Mouse (Mus musculus) forebrain, postnatal 0 days (tissue): ENCODE results near the gene Hist2h2aa2. TPM values are rescaled to one million over a fixed set of nuclear protein-coding genes. Genes with fewer than 3 reads are reported as not detected.
A peak's percentile ranks its signal among the peaks of the same experiment; 100 is the strongest.
"Not testable (repeated sequence)": the region's sequence is repeated elsewhere in the genome, so short reads cannot be mapped to it uniquely, and the experiment has no call there.

Experiments used
- ATAC-seq: fragments of 200-750 bp; cut with Nextera tagmentation; 2 replicates; pipeline ENCODE4 v1.8.0; 2017; ENCODE audit warnings: mild to moderate bottlenecking, moderate library complexity
- DNase-seq: peaks from one replicate; pipeline ENCODE4 v3.0.0-alpha.2; 2015
- H3K27ac ChIP-seq: fragments of 300-500 bp; sonication (generic); 2 replicates; pipeline ENCODE4 v1.5.1; 2014; ENCODE audit warnings: low read depth, mild to moderate bottlenecking, antibody characterized with exemption, low read length, moderate library complexity, mixed read lengths
- H3K27me3 ChIP-seq: fragments of 300-500 bp; sonication (generic); 2 replicates; pipeline ENCODE4 v1.6.1; 2014; ENCODE audit warnings: mild to moderate bottlenecking, low read length, mixed read lengths; ENCODE audit not compliant: insufficient read depth
- H3K36me3 ChIP-seq: fragments of 300-500 bp; sonication (generic); 2 replicates; pipeline ENCODE4 v1.6.1; 2014; ENCODE audit warnings: mild to moderate bottlenecking, moderate library complexity; ENCODE audit not compliant: insufficient read depth
- H3K4me1 ChIP-seq: fragments of 300-500 bp; sonication (generic); 2 replicates; pipeline ENCODE4 v1.6.1; 2014; ENCODE audit warnings: antibody characterized with exemption; ENCODE audit not compliant: insufficient read depth
- H3K4me2 ChIP-seq: fragments of 300-500 bp; sonication (generic); 2 replicates; pipeline ENCODE4 v1.6.1; 2014; ENCODE audit warnings: low read depth, mild to moderate bottlenecking, moderate library complexity
- H3K4me3 ChIP-seq: fragments of 300-500 bp; sonication (generic); 2 replicates; pipeline ENCODE4 v1.5.1; 2014; ENCODE audit warnings: low read depth, low read length, mixed read lengths
- H3K9ac ChIP-seq: fragments of 300-500 bp; sonication (generic); 2 replicates; pipeline ENCODE4 v1.6.1; 2014; ENCODE audit warnings: mild to moderate bottlenecking
- H3K9me3 ChIP-seq: fragments of 300-500 bp; sonication (generic); 2 replicates; pipeline ENCODE4 v1.6.1; 2016; ENCODE audit warnings: low read length
- CTCF ChIP-seq: sonication (generic); IDR thresholded peaks from 2 replicates; pipeline ENCODE4 v1.5.1; 2016; ENCODE audit warnings: antibody characterized with exemption, control low read depth, low read depth
- WGBS: fragments of 180-500 bp; shearing (Covaris S2); extraction: QIAGEN DNeasy Blood & Tissue Kit; methylation state at CpG from one replicate; pipeline ENCODE4 v1.1.7; 2014; 5-methylcytosine and 5-hydroxymethylcytosine counted together
- polyA plus RNA-seq: library from polyadenylated mRNA; unstranded; fragments of >200 nt; fragmentation: Nextera tagmentation; extraction: Ambion mirVana; gene quantifications from 2 replicates; pipeline ENCODE4 v1.2.1, GENCODE M21; 2015
- total RNA-seq: library from RNA; depleted of rRNA; stranded (reverse); fragments of >200 nt; gene quantifications from 2 replicates; pipeline ENCODE4 v1.2.3, GENCODE M21; 2014

The Hist2h2aa2 gene
- total and polyA plus RNA-seq, 2 experiments from 2014 or later = 32.7 to 858 TPM

GRCm38 (mm10) chr3:96248141-96249033 lies 8.3 kb upstream of the Hist2h2aa2 start:
- WGBS = 49% methylated on average over 6 of the region's 6 CpGs
- H3K9me3 ChIP-seq = no peaks in the 10 kb centered on the region
- H3K4me3 ChIP-seq = no peak overlapping the region

DNA sequence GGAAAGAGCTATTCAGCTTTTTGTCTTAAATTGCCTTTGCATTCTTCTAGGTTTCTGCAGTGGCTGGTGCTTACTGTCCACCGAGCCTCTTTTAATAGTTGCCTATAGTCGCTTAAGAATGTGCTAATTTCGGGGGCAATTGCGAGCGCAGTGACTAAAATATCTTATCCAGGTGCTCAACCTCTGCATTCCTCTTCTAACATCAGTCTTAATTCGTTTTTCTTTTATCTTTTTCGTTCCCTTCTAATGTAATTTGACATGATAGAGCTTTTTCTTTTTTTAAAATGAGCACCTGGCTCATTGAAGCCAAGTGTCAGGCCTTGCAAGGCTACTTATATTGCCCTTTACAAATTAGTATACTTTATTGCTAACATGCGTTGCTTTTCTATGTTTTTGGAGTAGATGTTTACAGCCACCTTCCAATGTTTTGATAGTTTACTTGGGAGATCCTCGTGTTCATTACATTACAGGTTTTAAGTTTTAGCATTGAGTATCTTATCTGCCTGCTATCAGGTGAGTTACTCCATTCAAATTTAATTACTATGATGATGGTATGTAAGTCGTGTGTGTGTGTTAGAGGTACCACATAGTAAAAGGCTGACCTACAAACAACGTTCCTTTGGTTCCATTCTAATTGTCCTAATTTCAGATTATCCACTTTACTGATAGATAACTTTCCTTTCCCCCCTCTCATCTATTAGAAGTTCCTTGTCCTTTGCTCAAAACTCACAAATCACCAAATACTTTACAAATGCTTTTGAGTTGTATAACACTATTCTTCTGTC lies 7.5 kb upstream of the Hist2h2aa2 start:
- 0 out of 2 replicates have a peak overlapping the region, but pooled peaks have one; percentile 10 for H3K9ac ChIP-seq

More at GRCm38 (mm10) chr3:96248141-96249033, 8.3 kb upstream of the Hist2h2aa2 start:
- ATAC-seq = no peak
- Histone ChIP-seq H3K4me2 (peak overlapping the region; percentile 39), H3K4me1 (0 out of 2 replicates have a peak, but pooled peaks cover 9% of the 10 kb centered on the region), H3K36me3 (no peaks in the 10 kb centered on the region), H3K27ac (no peak overlapping the region), H3K27me3 (no peaks in the 10 kb centered on the region), H3K9ac (no peak overlapping the region)
- no peak for DNase-seq
- TF ChIP-seq CTCF = no peak

DNA sequence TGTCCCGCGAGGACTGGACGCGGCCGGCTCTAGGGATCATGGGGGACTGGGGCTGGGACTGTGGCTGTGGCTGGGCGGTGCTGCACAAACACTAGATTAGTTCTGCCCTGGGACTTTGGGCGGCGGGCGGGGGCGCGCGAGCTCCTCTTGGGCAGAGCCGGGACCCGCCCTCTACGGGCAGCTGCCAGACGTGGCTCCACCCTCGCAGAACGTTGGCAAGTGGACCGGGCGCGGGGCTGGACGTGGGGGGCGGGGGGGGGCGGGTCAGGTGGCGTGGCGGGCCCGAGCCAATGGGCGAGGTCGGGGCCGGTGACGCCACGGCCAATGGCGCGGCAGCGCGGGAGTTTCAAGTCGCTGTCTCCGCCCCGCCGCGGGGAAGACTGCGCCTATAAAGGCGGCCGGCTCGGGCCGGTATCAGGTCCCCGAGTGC lies 6.4 kb upstream of the Hist2h2aa2 start, which contains the start of gene Hist2h3c1:
Gene Hist2h3c1 (plus strand): TSS at position 259 of the 430 bp plus-strand sequence.
- H3K9me3 ChIP-seq, H3K4me1 ChIP-seq, H3K36me3 ChIP-seq, DNase-seq, H3K27ac ChIP-seq, H3K27me3 ChIP-seq: not testable (repeated sequence)
- Histone ChIP-seq H3K9ac (0 out of 2 replicates have a peak within 1 kb of the TSS, but pooled peaks have one; percentile 10), H3K4me3 (peak within 1 kb of the TSS; percentile 30), H3K4me2 (peak within 1 kb of the TSS; percentile 39)
- no CpG with 5 or more reads among the region's 47 CpGs for WGBS
- ATAC-seq = peak; percentile 80

More for the DNA sequence above, 7.5 kb upstream of the Hist2h2aa2 start:
- no peaks in the 10 kb centered on the region for H3K36me3 ChIP-seq
- no peak overlapping the region for H3K27ac ChIP-seq
- H3K9me3 ChIP-seq = no peaks in the 10 kb centered on the region
- H3K4me1 ChIP-seq = 0 out of 2 replicates have a peak, but pooled peaks cover 9% of the 10 kb centered on the region
- no peak for TF ChIP-seq CTCF
- H3K27me3 ChIP-seq = no peaks in the 10 kb centered on the region
- H3K4me3 ChIP-seq = peak overlapping the region; percentile 22
- DNase-seq (no peak), ATAC-seq (no peak)
- H3K4me2 ChIP-seq = peak overlapping the region; percentile 39
- WGBS = 4% methylated on average over 11 of the region's 11 CpGs

DNA sequence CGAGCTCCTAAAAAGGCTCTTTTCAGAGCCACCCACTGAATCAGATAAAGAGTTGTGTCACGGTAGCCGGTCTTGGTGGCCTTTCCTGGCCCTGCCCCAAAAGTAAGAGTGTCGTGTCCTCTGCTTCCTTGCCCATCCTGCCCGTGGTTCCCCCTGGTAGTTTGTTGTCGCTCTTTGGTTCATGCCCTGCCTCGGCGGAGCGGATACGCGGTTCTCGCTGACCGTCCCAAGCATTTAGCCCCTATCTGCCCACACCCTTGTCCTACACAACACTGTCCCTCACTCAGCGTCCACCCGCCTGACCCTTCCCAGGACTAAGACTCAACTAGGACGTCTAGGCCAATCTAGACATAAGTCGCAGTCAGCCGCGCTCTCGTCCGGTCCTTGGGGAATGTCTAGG lies 5.9 kb upstream of the Hist2h2aa2 start:
- 0 out of 2 replicates have a peak overlapping the region, but pooled peaks have one; percentile 29 for H3K4me2 ChIP-seq
- not testable (repeated sequence) for DNase-seq, H3K27ac ChIP-seq, H3K9ac ChIP-seq, H3K36me3 ChIP-seq, H3K9me3 ChIP-seq, H3K27me3 ChIP-seq, H3K4me1 ChIP-seq
- ATAC-seq = peak; percentile 5; the same call in 1 of the 2 replicates
- peak overlapping the region; percentile 30 for H3K4me3 ChIP-seq
- WGBS = 2% methylated on average over 10 of the region's 21 CpGs

- Histone ChIP-seq H3K4me2 (peak within 1 kb of the TSS; percentile 53), H3K9ac (peak within 1 kb of the TSS; percentile 61), H3K27ac (peak within 1 kb of the TSS; percentile 94), H3K4me3 (peak within 1 kb of the TSS; percentile 45)
- not testable (repeated sequence) for H3K36me3 ChIP-seq, H3K4me1 ChIP-seq, H3K9me3 ChIP-seq, H3K27me3 ChIP-seq
- DNase-seq = peak; percentile 78
- WGBS = 0% methylated on average over 29 of the region's 88 CpGs
- peak; percentile 90 for ATAC-seq
These were observed 5.2 kb upstream of the Hist2h2aa2 start, which contains the start of gene Hist2h2aa1 for GRCm38 (mm10) chr3:96245003-96245886. TSS of gene Hist2h2aa1 (plus strand) at chr3:96245497.

- no peaks in the 10 kb centered on the region for H3K36me3 ChIP-seq
- DNase-seq (no peak), ATAC-seq (no peak)
- 83% methylated on average over 7 of the region's 7 CpGs for WGBS
- peak overlapping the region; percentile 53 for H3K4me2 ChIP-seq
- 0 out of 2 replicates have a peak, but pooled peaks cover 9% of the 10 kb centered on the region for H3K4me1 ChIP-seq
- no peak for TF ChIP-seq CTCF
- no peaks in the 10 kb centered on the region for H3K9me3 ChIP-seq
- no peak overlapping the region for H3K9ac ChIP-seq
- H3K27ac ChIP-seq = peak overlapping the region; percentile 94; the same call in 1 of the 2 replicates
- H3K4me3 ChIP-seq = no peak overlapping the region
- H3K27me3 ChIP-seq = no peaks in the 10 kb centered on the region
These were observed 4.0 kb upstream of the Hist2h2aa2 start for GRCm38 (mm10) chr3:96243921-96244572.
